Mouse (Mus musculus) C2C12 (cell line): ENCODE data around the gene Smyd1.

ENCODE experiments used
- CEBPB ChIP-seq: IDR thresholded peaks from one replicate; pipeline ENCODE4 v1.6.1; 2011; ENCODE audit warnings: low read depth, mild to moderate bottlenecking, control low read depth, moderate library complexity
- CTCF ChIP-seq: IDR thresholded peaks from one replicate; pipeline ENCODE4 v1.5.1; 2011; ENCODE audit not compliant: control insufficient read depth, insufficient read depth, insufficient read length
- FOSL1 ChIP-seq: IDR thresholded peaks from one replicate; pipeline ENCODE4 v1.8.0; 2011; ENCODE audit warnings: mild to moderate bottlenecking, low read length; ENCODE audit not compliant: poor library complexity, insufficient read depth, severe bottlenecking
- MAX ChIP-seq: IDR thresholded peaks from one replicate; pipeline ENCODE4 v1.6.1; 2011; ENCODE audit warnings: mild to moderate bottlenecking, control low read depth
- MYOD1 ChIP-seq: IDR thresholded peaks from one replicate; pipeline ENCODE4 v1.6.1; 2011; ENCODE audit warnings: low read depth; ENCODE audit not compliant: control insufficient read depth, insufficient read length
- MYOG ChIP-seq: IDR thresholded peaks from one replicate; pipeline ENCODE4 v1.6.1; 2011; ENCODE audit not compliant: control insufficient read depth, insufficient read length; ENCODE audit errors: extremely low read depth
- USF1 ChIP-seq: IDR thresholded peaks from one replicate; pipeline ENCODE4 v1.6.1; 2011; ENCODE audit warnings: low read depth, mild to moderate bottlenecking, control low read depth, moderate library complexity

DNA sequence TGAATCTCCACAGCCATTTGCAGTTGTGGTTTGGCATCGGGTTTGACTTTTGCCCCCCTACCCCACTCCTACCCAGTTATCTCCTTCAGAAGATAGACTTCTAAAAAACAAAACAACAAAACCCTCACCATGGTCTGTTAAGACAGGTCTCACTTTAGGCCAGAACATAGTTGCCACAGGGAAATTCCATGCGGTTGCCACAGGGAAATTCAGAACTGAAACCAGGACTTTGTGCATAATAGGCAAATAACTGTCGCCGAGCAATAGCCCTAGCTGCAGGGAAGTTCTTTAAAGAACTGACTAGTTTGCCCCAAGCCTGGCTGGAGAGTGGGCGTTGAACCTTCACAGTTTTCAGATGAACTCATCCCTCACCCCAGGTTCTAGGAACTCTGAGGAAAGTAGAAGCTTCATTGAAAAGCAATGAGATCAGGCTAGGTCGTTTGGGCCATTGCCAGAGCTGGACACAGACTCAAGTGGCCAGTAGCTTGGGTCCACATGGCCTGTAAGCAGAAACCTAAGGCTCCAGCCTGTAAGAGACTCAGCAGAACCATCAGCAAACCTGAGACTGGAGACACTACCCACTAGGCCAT, 128.8 kb downstream of the Smyd1 start:
- TF ChIP-seq MAX = no peak
- no peak for TF ChIP-seq CTCF
- TF ChIP-seq MYOD1 = no peak
- no peak for TF ChIP-seq FOSL1
- TF ChIP-seq MYOG = no peak
- TF ChIP-seq USF1 = no peak
- no peak for TF ChIP-seq CEBPB
